Mouse (Mus musculus) thymus, postnatal 25 days (tissue): Measurements from ENCODE around the gene Slamf8.

Experiments
- DNase-seq: peaks from one replicate; pipeline ENCODE4 v3.0.0; 2022

Slamf8 gene

GRCm38 (mm10) chr1:172593321-172593720 lies 3.0 kb upstream of the Slamf8 start:
- no peak for DNase-seq

GRCm38 (mm10) chr1:172585612-172586567 lies 4.5 kb downstream of the Slamf8 start:
- DNase-seq, result no peak

GRCm38 (mm10) chr1:172585026-172585425 lies 5.3 kb downstream of the Slamf8 start:
- no peak for DNase-seq

GRCm38 (mm10) chr1:172584271-172584670 lies 6.1 kb downstream of the Slamf8 start:
- no peak for DNase-seq

GRCm38 (mm10) chr1:172582436-172582835 lies 7.9 kb downstream of the Slamf8 start:
- no peak for DNase-seq

GRCm38 (mm10) chr1:172580116-172580515 lies 10.3 kb downstream of the Slamf8 start:
- no peak for DNase-seq

GRCm38 (mm10) chr1:172567758-172568157 lies 22.6 kb downstream of the Slamf8 start:
- no peak for DNase-seq

- no peak for DNase-seq
These were observed 24.2 kb downstream of the Slamf8 start for GRCm38 (mm10) chr1:172566131-172566530.

GRCm38 (mm10) chr1:172563465-172563828 lies 26.9 kb downstream of the Slamf8 start:
- DNase-seq, result no peak

- peak; percentile 65 for DNase-seq
These were observed 27.5 kb downstream of the Slamf8 start for GRCm38 (mm10) chr1:172562641-172563464.

- no peak for DNase-seq
These were observed 34.7 kb downstream of the Slamf8 start, which contains the start of gene Vsig8 for GRCm38 (mm10) chr1:172555638-172556037. Gene Vsig8 (plus strand): TSS chr1:172555938.

GRCm38 (mm10) chr1:172552623-172553022 lies 37.7 kb downstream of the Slamf8 start:
- no peak for DNase-seq

- DNase-seq, result no peak
These were observed 39.4 kb downstream of the Slamf8 start for GRCm38 (mm10) chr1:172551009-172551408.

- peak; percentile 41 for DNase-seq
These were observed 39.8 kb downstream of the Slamf8 start for GRCm38 (mm10) chr1:172550551-172550951.

GRCm38 (mm10) chr1:172549717-172550116 lies 40.7 kb downstream of the Slamf8 start:
- DNase-seq, result no peak

GRCm38 (mm10) chr1:172549314-172549713 lies 41.1 kb downstream of the Slamf8 start:
- no peak for DNase-seq

GRCm38 (mm10) chr1:172548501-172548900 lies 41.9 kb downstream of the Slamf8 start:
- peak; percentile 56 for DNase-seq

- no peak for DNase-seq
These were observed 44.3 kb downstream of the Slamf8 start for GRCm38 (mm10) chr1:172546062-172546461.

GRCm38 (mm10) chr1:172540283-172540820 lies 50.0 kb downstream of the Slamf8 start:
- no peak for DNase-seq

GRCm38 (mm10) chr1:172539827-172540226 lies 50.5 kb downstream of the Slamf8 start:
- DNase-seq, result no peak

GRCm38 (mm10) chr1:172535116-172535515 lies 55.3 kb downstream of the Slamf8 start:
- no peak for DNase-seq

GRCm38 (mm10) chr1:172532551-172532950 lies 57.8 kb downstream of the Slamf8 start:
- no peak for DNase-seq
